Mouse (Mus musculus) cortical plate, adult 2 months (tissue): ENCODE measurements around the gene 2410002F23Rik.

Experiments
- CTCF ChIP-seq: fragments of 200-500 bp; IDR thresholded peaks from 2 replicates; pipeline ENCODE4 v1.5.1; 2011; ENCODE audit warnings: mild to moderate bottlenecking, control low read depth, low read length; ENCODE audit not compliant: insufficient read depth; ENCODE audit errors: extremely low read depth
- POLR2A ChIP-seq: fragments of 200-500 bp; IDR thresholded peaks from 2 replicates; pipeline ENCODE4 v1.6.1; 2011; ENCODE audit warnings: mild to moderate bottlenecking, low read length, control low read depth; ENCODE audit not compliant: insufficient read depth; ENCODE audit errors: extremely low read depth

GRCm38 (mm10) chr7:44260410-44260809 is 13.9 kb downstream of the 2410002F23Rik start:
- TF ChIP-seq CTCF = no peak
- no peak for TF ChIP-seq POLR2A
